Mouse (Mus musculus) small intestine, adult 2 months (tissue): ENCODE measurements at regions not wholly inside any gene's neighbourhood (a gene's known extent, or its start where the extent isn't known, plus 50 kb on each side); places are given as distances from the start of the nearest gene placed in this dataset.

ENCODE experiments used
- CTCF ChIP-seq: fragments of 200-500 bp; IDR thresholded peaks from 2 replicates; pipeline ENCODE4 v1.5.1; 2012; ENCODE audit warnings: low read depth, mild to moderate bottlenecking, control low read depth, inconsistent platforms, low read length, moderate library complexity, mixed read lengths; ENCODE audit not compliant: insufficient replicate concordance, insufficient read length; ENCODE audit errors: extremely low read depth
- POLR2A ChIP-seq: fragments of 200-500 bp; IDR thresholded peaks from 2 replicates; pipeline ENCODE4 v1.6.1; 2012; ENCODE audit warnings: low read depth, mild to moderate bottlenecking, control low read depth, inconsistent platforms, low read length, moderate library complexity

DNA sequence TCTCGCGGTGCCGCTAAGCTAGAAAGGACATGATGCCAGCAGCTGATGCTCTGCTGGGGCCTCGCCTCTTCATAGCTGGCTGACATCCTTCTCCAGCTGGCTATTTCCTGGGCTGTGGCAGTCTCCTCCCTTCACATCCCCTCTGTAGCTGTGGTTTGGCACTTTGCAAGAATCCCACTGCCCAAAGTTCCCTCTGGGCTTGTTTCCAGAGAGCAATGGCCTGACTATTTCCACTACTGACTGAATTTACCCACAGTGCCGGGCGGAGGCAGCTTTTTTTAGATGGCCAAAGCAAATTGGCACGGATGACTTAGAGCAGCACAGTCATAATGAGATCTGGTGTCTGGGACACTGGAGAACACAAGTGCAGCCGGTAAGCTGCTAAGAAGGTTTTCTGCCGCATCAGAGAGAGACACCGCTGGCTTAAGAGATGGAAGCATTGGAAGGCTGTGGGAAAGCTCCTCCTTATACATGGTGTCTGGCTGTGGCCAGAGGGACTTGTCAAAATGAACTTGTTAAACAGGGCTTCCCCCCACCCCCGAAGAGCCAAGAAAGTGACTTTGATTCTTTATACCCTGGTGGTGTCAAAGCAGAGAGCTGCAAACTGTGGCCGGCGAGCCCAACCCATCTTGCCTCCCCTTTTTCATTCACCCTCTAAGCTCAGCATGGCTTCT lies 98.5 kb downstream of the Dkk1 start:
- no peak for TF ChIP-seq POLR2A
- no peak for TF ChIP-seq CTCF
